Mouse (Mus musculus): ENCODE results near the gene S1pr1.

GRCm38 (mm10) chr3:115729187-115729586 lies 14.3 kb upstream of the S1pr1 start:
- TF ChIP-seq REST (IDR thresholded peaks at IDR 0.05; ENCODE audit: insufficient read depth, insufficient read length) (no peak), MAX (IDR thresholded peaks at IDR 0.05; ENCODE audit: low read depth) (no peak), POLR2A (IDR thresholded peaks at IDR 0.05; ENCODE audit: insufficient read length, low read depth) (no peak), TCF3 (IDR thresholded peaks at IDR 0.05; ENCODE audit: insufficient read length, low read depth) (no peak), USF1 (IDR thresholded peaks at IDR 0.05; ENCODE audit: low read depth) (no peak), POLR2AphosphoS2 (IDR thresholded peaks at IDR 0.05; ENCODE audit: insufficient read length, low read depth) (no peak), MYOG (IDR thresholded peaks at IDR 0.05; ENCODE audit: control insufficient read depth in 1 of 3, insufficient read depth in 1 of 3, insufficient read length in 2 of 3, low read depth in 2 of 3) (no peak), TCF12 (IDR thresholded peaks at IDR 0.05; ENCODE audit: insufficient read depth, poor library complexity, severe bottlenecking) (no peak)
